Mouse (Mus musculus) heart, embryonic 11.5 days (tissue): ENCODE measurements around the gene Bbs1. TPM values are rescaled to one million over a fixed set of nuclear protein-coding genes. Genes with fewer than 3 reads are reported as not detected.

Source experiments
- ATAC-seq: fragments of 200-750 bp; cut with Nextera tagmentation; replicated peaks from 2 replicates; pipeline ENCODE4 v1.8.0; 2017; ENCODE audit warnings: moderate library complexity; ENCODE audit not compliant: insufficient number of reproducible peaks, low FRiP score, low TSS enrichment
- H3K27ac ChIP-seq: fragments of 300-500 bp; sonication (generic); 2 replicates; pipeline ENCODE4 v1.5.1; 2014; ENCODE audit warnings: mild to moderate bottlenecking, low read depth, low read length
- H3K27me3 ChIP-seq: fragments of 300-500 bp; sonication (generic); 2 replicates; pipeline ENCODE4 v1.6.1; 2014; ENCODE audit warnings: mild to moderate bottlenecking, low read length, mixed read lengths; ENCODE audit not compliant: control insufficient read depth, insufficient read depth
- H3K36me3 ChIP-seq: fragments of 300-500 bp; sonication (generic); 2 replicates; pipeline ENCODE4 v1.6.1; 2014; ENCODE audit warnings: mild to moderate bottlenecking, low read length, moderate library complexity, mixed read lengths; ENCODE audit not compliant: control insufficient read depth, insufficient read depth
- H3K4me1 ChIP-seq: fragments of 300-500 bp; sonication (generic); 2 replicates; pipeline ENCODE4 v1.6.1; 2014; ENCODE audit warnings: low read length; ENCODE audit not compliant: control insufficient read depth, insufficient read depth
- H3K4me2 ChIP-seq: fragments of 300-500 bp; sonication (generic); 2 replicates; pipeline ENCODE4 v1.6.1; 2014; ENCODE audit warnings: mild to moderate bottlenecking, moderate library complexity
- H3K4me3 ChIP-seq: fragments of 300-500 bp; sonication (generic); 2 replicates; pipeline ENCODE4 v1.5.1; 2014; ENCODE audit warnings: low read depth, low read length
- H3K9ac ChIP-seq: fragments of 300-500 bp; sonication (generic); 2 replicates; pipeline ENCODE4 v1.6.1; 2014; ENCODE audit warnings: mild to moderate bottlenecking, low read depth, low read length, moderate library complexity
- H3K9me3 ChIP-seq: fragments of 300-500 bp; sonication (generic); replicated peaks from 2 replicates; pipeline ENCODE4 v1.6.1; 2016; ENCODE audit warnings: low read length; ENCODE audit not compliant: control insufficient read depth
- WGBS: fragments of 180-500 bp; shearing (Covaris S2); extraction: QIAGEN DNeasy Blood & Tissue Kit; methylation state at CpG from one replicate; pipeline ENCODE4 v1.1.7; 2014; ENCODE audit not compliant: insufficient replicate concordance; 5-methylcytosine and 5-hydroxymethylcytosine counted together
- polyA plus RNA-seq: library from polyadenylated mRNA; unstranded; fragments of >200 nt; fragmentation: Nextera tagmentation; extraction: Ambion mirVana; gene quantifications from 2 replicates; pipeline ENCODE4 v1.2.1, GENCODE M21; 2014

Bbs1 gene
- polyA plus RNA-seq, 1 experiment from 2014 or later, result 2.9 TPM

GRCm38 (mm10) chr19:4927904-4928531 lies 21.6 kb upstream of the Bbs1 start, which contains the start of gene Dpp3:
TSS of gene Dpp3 (minus strand) at chr19:4928287.
- WGBS, result under 1% methylated on average over 32 of the region's 32 CpGs
- H3K27ac ChIP-seq, result peak within 1 kb of the TSS; percentile 60; the same call in 1 of the 2 replicates
- ATAC-seq, result peak; percentile 97

DNA sequence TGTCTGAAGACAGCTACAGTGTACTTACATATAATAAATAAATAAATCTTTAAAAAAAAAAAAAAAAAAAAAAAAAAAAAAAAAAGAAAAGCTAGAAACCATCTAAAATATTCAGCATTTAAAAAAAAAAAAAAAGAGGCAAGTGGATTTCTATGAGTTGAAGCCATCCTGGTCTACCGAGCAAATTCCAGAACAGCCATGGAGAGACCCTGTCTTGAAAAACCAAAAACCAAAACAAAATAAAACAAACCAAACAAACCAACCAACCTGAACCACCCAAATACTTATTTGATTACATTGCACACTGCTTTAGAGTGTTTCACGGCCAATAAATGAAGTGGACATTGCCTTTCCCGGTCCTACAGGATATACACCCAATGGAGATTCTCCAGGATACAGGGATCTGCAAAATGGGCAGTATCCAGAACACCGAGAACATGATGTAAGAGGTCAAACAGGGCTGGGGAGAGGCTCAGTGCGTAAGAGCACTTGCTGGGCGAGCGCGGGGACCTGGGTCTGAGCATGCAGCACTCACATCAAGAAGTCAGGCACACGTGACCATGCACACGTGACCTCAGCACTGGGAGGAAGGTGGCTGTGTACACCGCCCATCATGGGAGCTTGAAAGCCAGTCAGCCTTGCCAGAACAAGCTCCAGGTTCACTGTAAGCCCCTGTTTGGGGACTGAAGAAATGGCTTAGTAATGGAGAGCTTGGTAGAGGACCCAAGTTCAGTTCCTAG lies 18.9 kb upstream of the Bbs1 start:
- Histone ChIP-seq H3K36me3 (peaks cover 31% of the 10 kb centered on the region), H3K27ac (no peak overlapping the region), H3K27me3 (no peaks in the 10 kb centered on the region), H3K4me3 (no peak overlapping the region), H3K4me2 (no peak overlapping the region), H3K9me3 (no peaks in the 10 kb centered on the region), H3K9ac (no peak overlapping the region), H3K4me1 (peaks cover 4% of the 10 kb centered on the region; the same call in 1 of the 2 replicates)
- WGBS, result 95% methylated on average over 11 of the region's 11 CpGs
- ATAC-seq, result no peak

More at GRCm38 (mm10) chr19:4927904-4928531, 21.6 kb upstream of the Bbs1 start, which contains the start of gene Dpp3:
- Histone ChIP-seq H3K27me3 (no peaks in the 10 kb centered on the region), H3K9me3 (no peaks in the 10 kb centered on the region), H3K4me1 (peaks cover 4% of the 10 kb centered on the region; the same call in 1 of the 2 replicates), H3K4me3 (peak within 1 kb of the TSS; percentile 76), H3K4me2 (peak within 1 kb of the TSS; percentile 61), H3K9ac (peak within 1 kb of the TSS; percentile 84), H3K36me3 (peaks cover 18% of the 10 kb centered on the region)

DNA sequence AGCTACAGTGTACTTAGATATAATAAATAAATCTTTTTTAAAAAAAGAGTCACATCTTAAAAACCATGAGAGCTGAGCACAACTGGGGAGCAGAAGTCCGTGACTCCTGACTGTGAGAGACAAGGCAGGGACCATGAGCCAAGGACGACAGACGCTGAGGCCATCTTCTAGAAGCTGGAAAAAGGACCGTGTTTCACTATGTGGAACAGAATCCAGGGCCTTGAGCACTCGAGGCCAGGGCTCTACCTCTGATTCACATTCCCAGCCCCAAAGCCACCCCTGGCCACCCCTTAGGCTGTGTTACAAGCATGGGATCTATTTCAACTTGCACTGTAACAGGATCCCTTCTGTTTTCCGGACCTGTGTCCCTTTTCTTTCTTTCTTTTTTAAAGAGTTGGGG lies 13.2 kb upstream of the Bbs1 start:
- Histone ChIP-seq H3K27ac (no peak overlapping the region), H3K27me3 (no peaks in the 10 kb centered on the region), H3K36me3 (peaks cover 47% of the 10 kb centered on the region), H3K4me1 (no peaks in the 10 kb centered on the region), H3K9me3 (no peaks in the 10 kb centered on the region), H3K4me3 (no peak overlapping the region), H3K9ac (no peak overlapping the region), H3K4me2 (no peak overlapping the region)
- ATAC-seq, result no peak
- WGBS, result 81% methylated on average over 6 of the region's 6 CpGs

DNA sequence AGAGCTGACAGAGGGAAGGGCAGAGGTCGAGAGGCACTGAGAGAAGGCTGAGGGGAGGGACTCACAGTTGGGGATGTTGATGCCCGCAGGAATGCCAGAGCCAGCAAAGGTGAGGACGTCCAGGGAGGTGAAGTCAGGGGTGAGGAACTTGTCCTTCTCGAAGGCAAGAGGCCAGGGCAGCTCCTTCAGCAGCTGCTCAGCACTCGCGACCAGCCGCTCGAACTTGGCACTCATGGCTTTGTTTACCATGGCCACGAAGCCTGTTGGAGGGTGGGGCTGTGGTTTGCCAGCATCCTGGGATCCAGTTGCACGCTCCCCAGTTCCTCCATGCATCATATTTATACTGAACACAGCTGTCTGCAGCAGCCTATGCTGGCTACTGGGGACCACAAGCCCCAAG lies 10.4 kb upstream of the Bbs1 start:
- Histone ChIP-seq H3K9me3 (no peaks in the 10 kb centered on the region), H3K27me3 (no peaks in the 10 kb centered on the region), H3K4me3 (no peak overlapping the region), H3K4me2 (no peak overlapping the region), H3K4me1 (no peaks in the 10 kb centered on the region), H3K9ac (no peak overlapping the region), H3K27ac (no peak overlapping the region), H3K36me3 (peaks cover 39% of the 10 kb centered on the region)
- 81% methylated on average over 10 of the region's 10 CpGs for WGBS
- no peak for ATAC-seq

DNA sequence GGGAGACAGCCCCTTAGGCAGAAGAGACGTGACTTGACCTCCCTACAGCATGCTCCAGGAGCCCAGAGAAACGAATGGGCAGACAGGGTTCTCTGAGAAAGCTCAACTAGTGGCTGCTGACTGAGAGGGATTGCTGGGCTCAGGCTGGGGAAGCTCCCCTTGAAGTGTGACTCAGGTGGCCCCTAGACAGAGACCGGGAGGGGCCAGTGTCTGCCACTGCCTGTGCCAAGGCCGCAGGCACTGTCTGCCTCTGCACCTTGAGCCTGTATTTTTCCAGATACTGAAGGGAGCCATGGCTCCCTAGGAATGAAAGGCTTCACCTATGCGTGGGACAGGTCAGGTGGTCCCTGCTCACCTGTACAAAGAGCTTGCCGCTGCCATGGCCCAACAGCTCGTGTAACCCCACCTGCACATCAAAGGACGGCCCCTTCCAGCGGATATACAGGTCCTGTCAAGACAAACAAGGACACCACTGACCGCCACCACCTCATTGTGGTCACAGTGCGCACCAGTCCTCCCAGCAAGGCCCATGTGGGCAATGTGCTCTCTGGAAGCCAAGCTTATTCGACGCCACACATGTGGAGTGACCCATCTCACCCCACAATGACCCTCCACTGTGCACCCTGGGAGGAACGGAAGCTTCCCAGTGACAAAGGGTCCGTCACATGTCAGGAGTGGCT lies 9.6 kb upstream of the Bbs1 start:
- no peak overlapping the region for H3K27ac ChIP-seq
- no peaks in the 10 kb centered on the region for H3K4me1 ChIP-seq
- H3K9me3 ChIP-seq, result no peaks in the 10 kb centered on the region
- ATAC-seq, result no peak
- H3K27me3 ChIP-seq, result no peaks in the 10 kb centered on the region
- no peak overlapping the region for H3K9ac ChIP-seq
- no peak overlapping the region for H3K4me3 ChIP-seq
- H3K4me2 ChIP-seq, result no peak overlapping the region
- peaks cover 34% of the 10 kb centered on the region for H3K36me3 ChIP-seq
- WGBS, result 90% methylated on average over 15 of the region's 15 CpGs

- H3K4me2 ChIP-seq, result no peak overlapping the region
- H3K36me3 ChIP-seq, result peaks cover 24% of the 10 kb centered on the region
- no peaks in the 10 kb centered on the region for H3K9me3 ChIP-seq
- H3K9ac ChIP-seq, result no peak overlapping the region
- no peak overlapping the region for H3K27ac ChIP-seq
- 0 out of 2 replicates have a peak, but pooled peaks cover 2% of the 10 kb centered on the region for H3K4me1 ChIP-seq
- ATAC-seq, result no peak
- no peaks in the 10 kb centered on the region for H3K27me3 ChIP-seq
- 88% methylated on average over 7 of the region's 7 CpGs for WGBS
- no peak overlapping the region for H3K4me3 ChIP-seq
Observed at GRCm38 (mm10) chr19:4909376-4909775, 2.9 kb upstream of the Bbs1 start.

DNA sequence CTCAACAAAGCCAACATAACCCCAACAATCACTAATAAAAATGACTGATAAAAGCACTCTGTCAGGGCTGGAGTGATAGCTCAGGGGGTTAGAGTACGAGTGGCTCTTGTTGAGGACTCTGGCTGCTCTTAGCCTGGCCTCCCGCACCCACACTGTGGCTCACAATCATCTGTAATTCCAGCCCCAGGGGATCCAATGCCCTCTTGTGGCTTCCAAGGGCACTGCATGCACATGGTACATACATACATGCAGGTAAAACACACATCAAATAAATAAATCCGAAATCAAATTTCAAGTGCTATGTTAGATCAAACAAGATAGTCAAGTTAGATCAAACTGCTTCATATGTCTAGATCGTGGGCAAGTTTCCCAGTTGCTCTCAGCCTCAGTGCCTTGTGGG lies 1.7 kb upstream of the Bbs1 start:
- Histone ChIP-seq H3K9ac (no peak overlapping the region), H3K27ac (no peak overlapping the region), H3K4me1 (0 out of 2 replicates have a peak, but pooled peaks cover 2% of the 10 kb centered on the region), H3K4me2 (no peak overlapping the region), H3K4me3 (no peak overlapping the region), H3K36me3 (peaks cover 17% of the 10 kb centered on the region), H3K9me3 (no peaks in the 10 kb centered on the region), H3K27me3 (no peaks in the 10 kb centered on the region; the same call in 1 of the 2 replicates)
- 79% methylated on average over 4 of the region's 4 CpGs for WGBS
- ATAC-seq, result no peak

GRCm38 (mm10) chr19:4899888-4900287 lies 6.5 kb downstream of the Bbs1 start:
- 67% methylated on average over 3 of the region's 3 CpGs for WGBS
- H3K4me1 ChIP-seq, result no peaks in the 10 kb centered on the region
- no peaks in the 10 kb centered on the region for H3K36me3 ChIP-seq
- H3K4me2 ChIP-seq, result no peak overlapping the region
- ATAC-seq, result no peak
- no peak overlapping the region for H3K27ac ChIP-seq
- no peaks in the 10 kb centered on the region for H3K9me3 ChIP-seq
- no peak overlapping the region for H3K4me3 ChIP-seq
- no peaks in the 10 kb centered on the region; the same call in 1 of the 2 replicates for H3K27me3 ChIP-seq
- no peak overlapping the region for H3K9ac ChIP-seq
